Mouse (Mus musculus) ES-Bruce4 (cell line): ENCODE measurements around the gene Adat3.

ENCODE experiments used
- CTCF ChIP-seq: IDR thresholded peaks from one replicate; pipeline ENCODE4 v1.8.1; 2011; ENCODE audit warnings: low read depth, low read length
- EP300 ChIP-seq: IDR thresholded peaks from 2 replicates; pipeline ENCODE4 v1.6.1; 2011; ENCODE audit warnings: low read depth, low read length; ENCODE audit not compliant: insufficient read depth

- TF ChIP-seq EP300 (0 out of 2 replicates have a peak, but pooled peaks have one; percentile 13), CTCF (peak; percentile 71)
Measured at GRCm38 (mm10) chr10:80578131-80578750, 24.4 kb upstream of the Adat3 start.
